Mouse (Mus musculus): ENCODE data around the gene Dner.

DNA sequence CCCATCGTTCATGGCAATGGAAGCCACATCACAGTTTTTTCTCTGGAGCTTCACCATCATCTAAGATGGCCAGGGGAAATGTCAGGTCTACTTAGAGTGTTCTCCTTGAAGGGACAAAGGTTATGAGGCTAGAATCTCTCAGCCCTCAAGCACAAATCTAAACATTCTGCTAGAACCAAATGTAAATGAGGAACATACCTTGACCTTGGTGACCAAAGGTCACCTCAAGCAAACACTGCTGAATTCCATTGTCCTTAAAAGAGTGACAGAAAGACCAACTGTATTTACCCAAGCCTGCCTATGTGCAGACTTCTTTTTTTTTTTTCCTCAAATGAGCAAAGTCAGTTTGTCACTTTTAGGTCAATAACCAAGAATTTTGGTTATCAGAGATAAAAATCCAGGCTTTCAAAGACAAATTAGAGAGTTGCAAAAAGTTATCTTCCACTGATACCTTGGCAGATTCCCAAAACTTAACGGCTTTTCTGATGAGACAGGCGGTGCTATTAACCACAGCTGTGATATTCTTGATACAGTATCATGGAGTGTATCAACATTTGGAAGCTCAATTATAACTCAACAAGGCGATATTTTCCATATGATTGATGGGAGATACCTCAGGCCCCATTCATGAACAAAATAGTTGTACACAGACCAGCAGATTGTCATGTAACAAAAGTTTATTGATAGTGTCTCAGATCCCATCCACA is 173.6 kb downstream of the Dner start:
- TF ChIP-seq CTCF (IDR thresholded peaks at IDR 0.05; ENCODE audit: extremely low read depth, insufficient read depth, insufficient read length, insufficient replicate concordance): no peak
- TF ChIP-seq POLR2A (IDR thresholded peaks at IDR 0.05; ENCODE audit: low read depth, low read length): no peak

Measured in spleen, adult 2 months (tissue).